Mouse (Mus musculus): ENCODE results near the gene Lmx1a. TPM values are rescaled to one million over a fixed set of nuclear protein-coding genes. Genes with fewer than 3 reads are reported as not detected.

Gene Lmx1a
- polyA plus RNA-seq, 1 experiment: 0.74 TPM

DNA sequence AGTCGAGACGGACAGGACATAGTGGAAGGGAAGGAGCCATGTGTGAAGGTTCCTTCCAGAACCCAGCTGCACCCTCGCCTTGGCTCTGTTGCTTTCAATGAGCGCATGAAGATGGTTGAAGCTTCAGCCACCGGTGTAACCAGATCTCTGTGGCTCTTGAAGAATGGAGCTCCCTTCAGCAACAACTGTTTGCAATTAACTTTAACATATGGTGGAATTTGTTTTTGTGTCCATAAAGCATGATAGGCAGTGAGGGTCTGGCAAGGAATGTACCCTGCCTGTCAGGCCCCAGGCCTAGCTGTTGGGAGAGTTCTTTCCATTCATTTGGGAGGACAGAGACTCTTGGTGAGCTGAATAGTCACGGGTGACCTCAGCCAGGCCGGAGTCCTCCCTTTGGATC, 81.4 kb downstream of the Lmx1a start:
- DNase-seq (ENCODE audit: low read depth, low spot score): no peak
- 84% methylated on average over 7 of the region's 7 CpGs for WGBS

DNA sequence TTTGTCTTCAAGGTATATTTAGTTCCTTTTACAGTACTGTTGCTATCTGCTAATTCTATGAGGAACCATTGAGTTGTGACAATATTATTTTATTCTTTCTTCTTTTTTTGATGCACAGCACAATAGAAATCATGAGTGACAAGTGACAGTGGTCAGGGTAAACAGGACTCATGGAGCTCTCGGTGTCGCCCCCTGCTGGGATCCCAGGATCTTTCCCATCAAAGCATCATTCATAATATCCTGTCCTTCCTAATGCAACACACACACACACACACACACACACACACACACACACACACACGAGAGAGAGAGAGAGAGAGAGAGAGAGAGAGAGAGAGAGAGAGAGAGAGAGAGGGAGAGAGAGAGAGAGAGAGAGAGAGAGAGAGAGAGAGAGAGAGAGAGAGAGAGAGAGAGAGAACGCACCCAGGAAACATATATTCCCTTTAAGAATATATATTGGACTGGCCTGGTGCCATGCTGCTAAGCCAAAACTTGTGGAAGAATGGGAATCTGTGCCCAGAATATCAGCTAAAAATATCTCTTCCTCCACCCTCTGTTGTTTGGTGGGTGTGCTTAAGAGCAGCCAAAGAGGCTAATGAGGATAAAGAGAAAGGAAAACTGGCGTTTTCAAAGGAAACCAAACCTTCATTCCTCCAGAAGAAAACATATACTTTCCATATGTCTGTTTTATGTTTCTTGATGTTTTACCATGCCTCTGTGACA, 90.9 kb downstream of the Lmx1a start:
- DNase-seq (ENCODE audit: low read depth, low spot score): no peak
- WGBS: 69% methylated on average over 4 of the region's 5 CpGs

DNA sequence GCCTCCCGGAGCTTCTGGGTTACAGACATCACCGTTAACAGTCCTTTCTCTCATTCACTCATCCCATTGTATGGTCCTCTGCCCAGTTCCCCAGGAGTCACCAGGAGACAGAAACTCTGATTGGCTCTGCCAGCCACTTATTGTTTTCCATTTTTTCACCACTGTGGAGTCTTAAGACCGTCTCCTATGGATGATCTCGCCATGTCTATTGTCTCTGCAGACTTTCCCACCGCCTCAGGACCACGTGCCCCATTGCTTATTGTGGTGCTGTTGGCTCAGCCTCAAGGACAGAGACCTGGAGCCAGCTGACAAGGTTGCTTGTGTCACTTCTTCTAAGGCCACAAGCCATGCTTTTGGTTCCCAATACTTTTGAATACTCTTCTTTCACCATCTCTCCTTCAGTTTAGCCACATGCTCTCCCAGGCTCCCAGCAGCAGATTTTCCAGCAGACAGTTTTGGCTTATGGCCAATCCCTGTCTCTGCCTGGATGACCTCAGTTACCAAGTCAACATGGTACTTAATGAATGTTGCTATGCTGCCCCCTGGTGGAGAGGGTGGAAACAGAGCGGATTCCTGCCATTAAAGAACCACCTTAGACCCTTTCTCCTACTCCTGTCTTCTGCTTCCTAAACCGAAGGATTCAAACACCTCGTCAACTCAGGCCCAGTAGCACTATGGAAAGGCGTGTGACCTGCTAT, 92.9 kb downstream of the Lmx1a start:
- WGBS: 53% methylated on average over 10 of the region's 10 CpGs
- DNase-seq (ENCODE audit: low read depth, low spot score): peak; percentile 10

DNA sequence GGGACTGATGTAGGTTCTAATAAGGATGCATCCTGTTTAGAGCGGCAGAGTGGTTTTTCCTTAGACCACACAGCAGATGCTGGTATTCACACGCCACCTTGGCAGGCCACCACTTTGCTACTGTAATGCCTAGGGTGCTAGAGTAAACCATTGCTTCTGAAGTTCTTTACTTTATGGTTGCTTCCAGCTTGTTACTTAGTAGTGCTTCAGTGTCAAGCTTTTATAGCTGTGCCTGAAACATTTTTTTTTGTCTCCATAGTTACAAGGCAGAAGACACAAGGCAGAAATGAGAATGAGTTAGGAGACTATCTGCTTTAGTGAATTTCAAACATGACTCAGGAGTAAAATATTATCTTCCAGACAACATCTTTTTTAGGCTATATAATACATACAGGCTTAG, 95.0 kb downstream of the Lmx1a start:
- WGBS: 54% methylated on average over 2 of the region's 2 CpGs
- DNase-seq (ENCODE audit: low read depth, low spot score): no peak

DNA sequence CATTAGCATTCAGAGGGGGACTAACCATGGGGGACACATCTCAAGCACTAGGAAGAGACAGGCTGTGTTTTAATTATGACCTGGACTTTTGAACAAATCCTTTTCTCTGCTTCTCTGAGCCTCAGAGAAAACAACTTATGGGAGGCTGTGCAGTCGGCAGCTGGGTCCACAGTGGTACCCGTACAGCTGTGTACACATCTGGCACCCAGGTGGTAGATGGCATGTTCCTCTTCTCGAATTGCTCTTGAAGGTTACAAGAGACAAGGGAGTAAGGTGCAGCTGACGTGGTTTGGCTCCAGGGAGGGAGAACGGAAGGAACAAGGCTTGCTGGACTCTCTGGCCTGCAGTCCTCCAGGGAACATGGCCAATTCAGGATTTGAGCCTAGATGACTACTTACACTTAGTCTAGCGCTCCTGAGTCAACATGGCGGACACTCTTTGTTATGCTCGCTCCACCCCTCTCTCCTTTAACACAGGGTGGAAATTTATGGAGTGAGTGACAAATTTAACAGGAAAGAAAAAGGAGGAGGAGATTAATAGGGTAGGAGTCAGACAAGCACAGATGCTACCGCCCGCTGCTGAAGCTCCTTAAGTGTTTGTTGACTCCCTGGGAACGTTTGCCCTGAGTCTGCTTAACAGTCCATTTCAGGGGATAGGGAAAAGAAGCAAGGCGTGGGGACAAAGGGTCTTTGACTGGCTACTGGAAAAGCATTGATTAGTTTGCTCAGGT, 99.8 kb downstream of the Lmx1a start:
- DNase-seq (ENCODE audit: low read depth, low spot score): no peak
- 25% methylated on average over 12 of the region's 12 CpGs for WGBS

DNA sequence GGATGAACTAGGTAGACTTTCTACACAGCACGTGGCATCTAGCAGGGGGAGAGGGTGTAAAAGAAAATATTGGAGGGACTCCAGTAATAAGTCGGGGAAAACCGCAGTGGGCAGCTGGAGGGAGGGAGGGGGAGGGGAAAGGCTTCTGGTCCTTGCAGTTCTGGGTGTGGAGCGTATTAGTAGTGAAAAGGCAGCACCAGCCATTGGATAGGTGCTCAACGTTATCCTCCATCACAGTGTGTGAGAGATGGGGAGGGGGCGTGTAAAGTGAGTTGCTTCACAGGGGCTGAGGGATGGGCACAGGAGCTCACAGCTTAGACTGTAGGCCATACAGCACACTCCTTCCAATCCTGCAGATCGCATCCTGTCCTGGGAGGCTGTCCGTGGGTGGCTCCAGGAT, 100.4 kb downstream of the Lmx1a start:
- WGBS: 41% methylated on average over 8 of the region's 8 CpGs
- DNase-seq (ENCODE audit: low read depth, low spot score): no peak

DNA sequence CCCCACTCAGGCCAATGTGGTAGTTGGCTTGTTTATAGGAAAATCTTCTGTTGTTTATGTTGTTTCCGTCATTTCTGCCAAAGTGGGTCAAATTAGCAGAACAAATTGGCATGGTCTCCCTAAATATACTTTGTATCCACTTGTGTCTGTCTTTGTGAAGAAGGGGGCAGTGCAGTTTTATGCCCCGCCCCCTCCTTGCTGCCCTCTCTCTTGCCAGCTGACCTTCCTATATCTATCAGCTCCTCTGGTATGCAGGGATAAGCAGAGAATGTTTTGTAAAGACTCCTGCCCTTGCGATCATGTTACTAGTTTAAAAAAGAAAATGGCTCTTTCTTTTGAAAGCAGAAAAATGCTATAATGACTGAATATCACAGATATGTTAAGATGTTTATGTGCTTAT, 101.7 kb downstream of the Lmx1a start:
- 75% methylated on average over 3 of the region's 3 CpGs for WGBS
- no peak for DNase-seq (ENCODE audit: low read depth, low spot score)

DNA sequence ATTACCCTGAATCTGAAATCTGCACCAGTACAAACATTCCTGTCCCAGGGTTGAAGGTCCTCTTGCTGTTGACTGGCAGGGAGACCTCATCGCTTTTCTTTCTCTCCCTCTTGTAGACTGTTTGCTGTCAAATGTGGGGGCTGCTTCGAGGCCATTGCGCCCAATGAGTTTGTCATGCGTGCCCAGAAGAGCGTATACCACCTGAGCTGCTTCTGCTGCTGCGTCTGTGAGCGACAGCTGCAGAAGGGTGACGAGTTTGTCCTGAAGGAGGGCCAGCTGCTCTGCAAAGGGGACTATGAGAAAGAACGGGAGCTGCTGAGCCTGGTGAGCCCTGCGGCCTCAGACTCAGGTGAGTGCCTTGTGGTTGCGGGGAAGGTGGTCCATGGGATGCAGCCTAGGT, 102.2 kb downstream of the Lmx1a start:
- DNase-seq (ENCODE audit: low read depth, low spot score): no peak
- 72% methylated on average over 11 of the region's 11 CpGs for WGBS

DNA sequence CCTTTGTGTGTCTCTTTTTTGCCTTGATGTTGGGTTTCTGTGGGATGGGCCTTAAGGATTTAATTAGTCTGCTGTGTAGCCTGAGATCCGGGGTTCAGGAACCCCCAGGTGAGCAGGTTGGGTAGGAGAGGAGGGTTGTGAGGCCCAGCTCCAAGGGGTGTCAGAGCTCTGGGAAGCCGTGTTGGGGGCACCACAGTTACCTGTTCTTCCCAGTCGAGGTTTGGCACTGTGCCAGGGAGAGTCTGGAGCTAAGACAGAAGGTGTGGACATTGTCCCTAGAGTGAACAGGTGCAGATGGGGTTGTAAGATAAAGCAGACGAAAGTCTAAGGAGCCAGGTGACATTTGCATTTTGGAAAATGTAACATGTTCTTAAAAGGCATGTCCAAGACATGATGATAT, 112.9 kb downstream of the Lmx1a start:
- WGBS: 23% methylated on average over 4 of the region's 4 CpGs
- no peak for DNase-seq (ENCODE audit: low read depth, low spot score)

DNA sequence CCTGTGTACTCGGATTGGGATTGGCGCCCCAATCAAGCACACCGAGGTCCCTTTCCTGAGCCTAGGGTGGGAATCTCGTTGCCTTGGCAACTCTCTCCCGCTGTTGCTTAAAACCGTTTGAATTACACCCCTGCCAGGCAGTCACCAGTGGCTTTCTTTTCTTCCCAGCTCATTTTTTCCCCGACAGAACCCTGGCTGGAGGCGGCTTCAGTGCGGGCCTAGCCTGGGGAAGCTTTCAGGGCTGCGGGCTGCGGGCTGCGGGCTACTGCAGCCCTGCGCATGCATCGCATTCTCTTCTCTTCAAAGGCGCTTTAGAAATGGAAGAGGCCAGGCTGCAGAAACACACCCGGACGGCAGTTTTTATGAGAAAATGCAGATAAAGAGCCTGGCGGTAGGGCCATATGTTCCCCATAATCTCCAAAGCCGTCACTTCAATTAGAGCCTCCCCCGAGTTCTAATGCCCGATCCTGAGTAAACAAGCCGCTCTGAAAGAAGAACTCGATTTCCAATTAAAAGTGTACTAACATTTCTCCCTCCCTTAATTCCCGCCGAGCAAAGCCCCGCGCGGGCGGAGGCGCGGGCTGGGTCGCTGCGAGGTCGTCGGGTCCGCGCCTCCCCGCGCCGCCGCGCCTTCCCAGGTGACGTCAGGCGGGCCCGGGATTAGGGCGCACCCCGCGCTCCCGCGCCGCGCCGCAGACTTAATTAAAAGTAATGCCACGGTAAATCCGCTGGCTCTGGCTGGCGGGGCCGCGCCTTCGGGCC, 113.7 kb downstream of the Lmx1a start:
- no peak for DNase-seq (ENCODE audit: low read depth, low spot score)

DNA sequence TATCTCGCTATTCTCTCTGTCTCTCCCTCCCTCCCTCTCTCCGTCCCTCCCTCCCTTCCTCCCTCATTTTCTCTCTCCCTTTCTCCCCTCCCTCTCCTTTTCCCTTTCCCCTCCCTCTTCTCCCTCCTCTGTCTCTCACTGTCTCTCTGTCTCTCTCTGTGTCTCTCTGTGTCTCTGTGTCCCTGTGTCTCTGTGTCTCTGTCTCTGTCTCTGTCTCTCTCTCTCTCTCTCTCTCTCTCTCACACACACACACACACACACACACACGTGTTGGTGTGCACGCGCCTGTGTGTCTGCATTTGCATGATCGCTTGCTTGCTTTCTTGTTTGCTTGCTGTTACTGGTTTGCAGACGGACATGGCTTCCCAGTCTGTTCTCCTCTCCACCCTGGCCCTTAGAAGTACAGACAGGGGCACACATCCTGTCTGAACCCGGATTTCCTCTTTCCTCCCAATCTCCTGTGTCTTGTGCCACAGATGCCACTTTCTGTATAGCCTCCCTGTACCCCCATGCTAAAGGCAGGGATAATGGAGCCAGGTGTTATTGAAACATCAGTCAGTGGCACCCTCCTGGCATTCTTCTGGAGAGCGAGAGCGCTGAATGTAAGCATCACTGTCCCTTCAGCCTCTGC, 114.4 kb downstream of the Lmx1a start:
- WGBS: 26% methylated on average over 10 of the region's 10 CpGs
- DNase-seq (ENCODE audit: low read depth, low spot score): no peak

More for the DNA sequence above, 113.7 kb downstream of the Lmx1a start:
- 3% methylated on average over 59 of the region's 59 CpGs for WGBS

DNA sequence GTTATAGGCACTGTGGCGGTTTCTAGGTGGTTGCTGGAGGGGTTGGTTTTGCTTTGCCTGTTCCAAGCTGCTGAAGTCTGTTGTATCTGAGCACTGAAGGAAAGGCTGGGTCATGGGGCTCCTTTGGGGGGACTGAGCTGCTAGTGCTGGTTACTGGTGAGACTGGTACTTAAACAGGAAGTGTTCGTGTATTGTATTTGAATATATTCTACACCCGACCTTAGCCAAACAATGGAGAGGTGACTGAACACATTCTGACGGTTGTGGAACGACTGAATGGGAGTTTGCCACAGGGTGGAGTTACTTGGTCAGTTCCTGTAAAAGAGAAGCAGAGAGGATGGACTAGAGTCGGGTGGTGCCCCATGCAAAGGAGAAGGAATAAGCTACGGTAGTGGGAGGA, 115.8 kb downstream of the Lmx1a start:
- 29% methylated on average over 7 of the region's 7 CpGs for WGBS

DNA sequence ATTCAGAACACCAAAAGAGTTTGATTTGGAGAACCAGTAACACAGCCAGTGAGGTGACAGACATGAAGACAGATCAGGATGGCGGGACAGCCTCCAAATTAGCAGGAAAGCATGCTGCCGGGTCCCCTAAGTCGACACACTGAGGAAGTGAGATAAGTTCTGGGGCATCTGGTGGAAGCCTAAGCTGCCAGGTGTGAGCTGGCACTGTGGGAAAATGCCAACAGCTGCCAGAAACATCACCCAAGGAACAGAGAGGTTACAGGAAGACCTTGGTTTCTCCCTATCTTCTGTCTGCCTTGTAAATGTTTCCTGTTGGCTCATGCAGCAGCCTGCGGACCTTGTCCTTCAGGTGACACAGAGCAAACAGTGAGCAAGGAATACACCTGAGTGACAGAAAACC, 122.1 kb downstream of the Lmx1a start:
- WGBS: 48% methylated on average over 4 of the region's 4 CpGs
- DNase-seq (ENCODE audit: low read depth, low spot score): no peak

More for the DNA sequence above, 115.8 kb downstream of the Lmx1a start:
- DNase-seq (ENCODE audit: low read depth, low spot score): no peak

DNA sequence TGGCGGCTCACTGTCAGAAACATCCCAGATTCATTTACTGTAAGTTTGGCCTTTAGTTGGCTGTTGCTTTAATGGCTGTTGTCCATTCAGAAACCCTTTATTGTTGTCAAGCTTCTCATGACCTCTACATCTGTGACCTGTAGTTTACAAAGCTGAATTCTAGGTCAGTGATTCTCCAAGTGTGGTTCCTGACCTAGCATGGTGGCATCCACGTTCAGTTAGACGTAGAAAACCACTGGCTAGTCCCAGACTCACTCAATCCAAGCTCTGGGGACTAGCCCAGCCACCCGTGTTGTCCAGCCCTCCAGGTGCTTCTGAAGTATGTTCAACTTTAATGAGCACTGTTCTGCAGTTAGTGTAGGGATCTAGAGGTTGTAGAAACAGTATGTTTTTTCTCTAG, 126.1 kb downstream of the Lmx1a start:
- DNase-seq (ENCODE audit: low read depth, low spot score): no peak
- 61% methylated on average over 4 of the region's 4 CpGs for WGBS

DNA sequence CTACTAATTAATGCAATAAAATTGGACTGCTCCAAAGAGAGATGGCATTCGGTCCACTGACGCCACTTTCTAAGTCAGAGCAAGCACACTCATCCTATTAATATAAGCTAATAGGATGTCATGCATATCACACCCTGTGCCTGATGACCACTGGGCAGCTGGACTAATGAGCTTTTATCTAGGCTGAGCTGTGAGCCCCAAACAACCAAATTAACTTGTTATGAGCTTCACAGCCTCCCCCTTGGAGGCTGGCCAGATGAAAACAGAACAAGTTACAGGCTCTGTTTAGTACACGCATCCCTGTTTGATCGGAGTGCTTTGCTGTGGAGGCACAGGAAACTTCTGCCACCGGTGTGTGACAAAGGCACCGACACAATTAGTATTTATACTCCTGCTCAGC, 128.0 kb downstream of the Lmx1a start:
- no peak for DNase-seq (ENCODE audit: low read depth, low spot score)
- WGBS: 55% methylated on average over 6 of the region's 6 CpGs

DNA sequence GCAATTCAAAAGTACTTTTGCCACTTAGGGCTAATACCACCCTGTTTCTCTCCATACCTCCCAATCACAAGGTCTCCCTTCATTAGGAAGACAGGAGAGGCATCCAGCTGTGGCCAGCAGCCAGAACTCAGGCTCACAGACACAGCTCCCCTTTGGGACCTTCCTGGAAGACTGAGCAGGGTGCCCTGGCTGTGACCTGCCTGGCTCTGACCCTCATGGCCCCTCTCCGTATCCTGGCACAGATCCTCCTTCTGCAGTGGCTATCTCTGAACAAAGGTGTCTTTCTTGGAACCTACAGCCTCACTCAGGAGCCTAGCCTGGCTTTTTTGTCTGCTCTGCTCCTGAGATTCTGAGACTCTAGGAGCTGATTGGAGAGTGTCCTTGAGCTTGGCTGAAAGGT, 128.6 kb downstream of the Lmx1a start:
- no peak for DNase-seq (ENCODE audit: low read depth, low spot score)
- 21% methylated on average over 1 of the region's 1 CpGs for WGBS

DNA sequence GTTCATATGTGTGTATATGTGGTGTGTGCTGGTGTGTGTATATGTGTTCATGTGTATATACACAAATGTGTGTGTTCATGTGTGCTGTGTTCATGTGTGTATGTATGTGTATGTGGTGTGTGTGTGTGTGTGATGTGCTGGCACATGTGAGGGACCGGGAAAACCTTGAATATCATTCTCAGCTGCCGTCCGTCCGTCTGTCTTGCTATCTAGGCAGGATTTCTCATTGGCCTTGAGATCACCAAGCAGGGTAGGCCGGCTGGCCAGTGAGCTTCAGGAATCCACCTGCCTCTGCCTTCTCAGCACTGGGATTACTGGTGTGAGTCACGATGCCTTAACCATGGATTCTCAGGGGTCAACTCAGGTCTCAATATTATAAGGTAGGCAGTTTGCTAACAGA, 131.0 kb downstream of the Lmx1a start:
- no peak for DNase-seq (ENCODE audit: low read depth, low spot score)
- 86% methylated on average over 6 of the region's 6 CpGs for WGBS

DNA sequence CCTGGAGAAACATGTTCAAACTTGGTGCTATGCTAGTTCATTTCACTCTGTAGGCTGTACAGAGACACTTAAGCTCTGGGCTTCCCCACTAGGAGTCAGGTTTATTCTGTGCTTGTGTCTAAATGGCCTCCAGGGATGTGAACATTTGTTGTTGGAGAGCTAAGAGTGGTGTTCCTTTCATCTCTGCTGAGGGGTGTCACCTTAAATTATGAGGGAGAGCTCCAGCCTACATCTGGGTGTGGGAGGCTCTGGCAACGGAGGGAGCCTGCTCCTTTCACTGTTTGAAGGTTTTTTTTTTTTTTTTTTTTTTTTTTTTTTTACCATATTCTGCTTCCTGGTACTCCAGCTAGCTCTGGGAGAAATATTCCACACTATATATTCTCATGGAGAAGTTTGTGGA, 132.1 kb downstream of the Lmx1a start:
- 19% methylated on average over 1 of the region's 1 CpGs for WGBS
- DNase-seq (ENCODE audit: low read depth, low spot score): no peak

DNA sequence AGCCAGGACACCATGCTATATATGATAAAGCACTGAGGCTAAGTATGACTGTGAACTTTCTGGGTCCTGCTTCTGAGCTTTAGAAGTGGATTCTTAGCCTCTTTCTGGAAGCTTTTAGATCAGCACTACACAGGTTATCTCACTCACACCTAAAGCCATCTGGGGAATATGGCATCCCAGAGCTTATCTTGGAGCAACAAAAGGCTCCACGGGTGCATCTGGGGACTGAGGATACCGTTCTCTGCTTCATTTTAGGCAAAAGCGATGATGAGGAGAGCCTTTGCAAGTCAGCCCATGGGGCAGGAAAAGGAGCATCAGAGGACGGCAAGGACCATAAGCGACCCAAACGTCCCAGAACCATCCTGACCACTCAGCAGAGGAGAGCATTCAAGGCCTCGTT, 141.3 kb downstream of the Lmx1a start:
- DNase-seq (ENCODE audit: low read depth, low spot score): no peak
- WGBS: 87% methylated on average over 7 of the region's 7 CpGs

DNA sequence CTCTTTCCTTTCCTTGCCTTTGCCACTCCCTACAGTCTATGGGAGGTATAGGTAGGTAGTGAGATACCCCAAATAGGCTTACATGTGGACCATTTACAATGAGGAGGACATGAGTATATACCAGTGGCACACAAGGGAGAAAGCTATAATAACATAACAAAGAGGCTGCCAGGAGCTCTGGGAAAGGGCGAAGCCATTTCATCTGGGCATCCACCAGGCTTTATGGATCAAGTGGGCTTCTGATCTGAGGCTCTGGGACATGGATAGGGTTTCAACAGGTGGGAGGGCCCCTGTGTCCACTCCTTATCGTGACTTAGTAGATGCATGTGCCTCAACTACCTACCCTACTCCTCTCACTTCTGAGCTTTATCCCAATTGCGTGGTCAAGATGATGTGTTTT, 142.6 kb downstream of the Lmx1a start:
- no peak for DNase-seq (ENCODE audit: low read depth, low spot score)
- WGBS: 86% methylated on average over 3 of the region's 3 CpGs

Data from large intestine, adult 2 months (tissue).